In genomic region chr5:30603926-30604325, GRCm38 (mm10) we compare ENCODE assay signal across 20 mouse cellular contexts. TPM values are rescaled to one million over a fixed set of nuclear protein-coding genes. Genes with fewer than 3 reads are reported as not detected.
"Had no signal": no experiment of that assay in that cellular context is flagged by ENCODE, and none has a peak within 500 bp of the region (broad histone marks: within the 10 kb centered on the region; RNA-seq: fewer than 3 reads in every experiment).

No protein-coding gene starts in this region.

- DNase-seq: kidney, postnatal 25 days; lung, adult 2 months; lung, postnatal 36 days; midbrain, embryonic 14.5 days; retina, postnatal 1 day; right cerebral cortex, postnatal 4 days; spleen, adult 18-20 months; thymus, adult 18-20 months; thymus, postnatal 14 days had no signal

- H3K4me2 ChIP-seq: liver, embryonic 11.5 days; liver, embryonic 15.5 days; neural tube, embryonic 12.5 days had no signal

- H3K27me3 ChIP-seq: neural tube, embryonic 12.5 days had no signal

- ATAC-seq: lung, postnatal 0 days had no signal

- H3K27ac ChIP-seq: limb, embryonic 10.5 days; liver, embryonic 15.5 days; neural tube, embryonic 12.5 days had no signal

- H3K9ac ChIP-seq: liver, embryonic 15.5 days; neural tube, embryonic 12.5 days had no signal

- H3K4me1 ChIP-seq: liver, embryonic 15.5 days had no signal

- H3K36me3 ChIP-seq: limb, embryonic 10.5 days; liver, embryonic 15.5 days; neural tube, embryonic 12.5 days had no signal

- H3K9me3 ChIP-seq: limb, embryonic 10.5 days; liver, embryonic 15.5 days; neural tube, embryonic 12.5 days had no signal

- H3K4me3 ChIP-seq: left cerebral cortex, adult 2 months; limb, embryonic 10.5 days; liver, embryonic 15.5 days; neural tube, embryonic 12.5 days had no signal

RNA-seq across cellular contexts. Expression of gene Kcnk3, which starts 16.0 kb away (rescaled TPM):
- total RNA-seq: megakaryocyte progenitor cell, adult 5-6 weeks; neutrophil, adult 5-6 weeks had no signal

RNA-seq across cellular contexts. Expression of gene Cib4, which starts 58.3 kb away (rescaled TPM):
- total RNA-seq: layer of hippocampus, postnatal 25 days; left cerebral cortex, adult 2 months; left cerebral cortex, postnatal 14 days; megakaryocyte progenitor cell, adult 5-6 weeks; neutrophil, adult 5-6 weeks had no signal
- polyA plus RNA-seq: limb, embryonic 10.5 days; liver, embryonic 11.5 days; liver, embryonic 15.5 days; midbrain, embryonic 14.5 days; neural tube, embryonic 12.5 days; stomach, embryonic 14.5 days had no signal
